Mouse (Mus musculus) 3134 (cell line): ENCODE measurements at regions not wholly inside any gene's neighbourhood (a gene's known extent, or its start where the extent isn't known, plus 50 kb on each side); places are given as distances from the start of the nearest gene placed in this dataset.

Experiments
- DNase-seq: peaks from one replicate; pipeline ENCODE4 v3.0.0-alpha.2; 2011; ENCODE audit warnings: low spot score; ENCODE audit not compliant: insufficient read length; ENCODE audit errors: extremely low read depth

GRCm38 (mm10) chr7:133262161-133262560 is 138.0 kb upstream of the Ctbp2 start:
- DNase-seq: no peak

- DNase-seq: no peak
Observed at GRCm38 (mm10) chr7:133259143-133259542, 135.0 kb upstream of the Ctbp2 start.

- DNase-seq: no peak
Observed at GRCm38 (mm10) chr7:133256831-133257230, 132.7 kb upstream of the Ctbp2 start.

GRCm38 (mm10) chr7:133244601-133245000 is 120.4 kb upstream of the Ctbp2 start:
- DNase-seq: no peak

- DNase-seq: no peak
Observed at GRCm38 (mm10) chr7:133234326-133234725, 110.2 kb upstream of the Ctbp2 start.

- no peak for DNase-seq
Observed at GRCm38 (mm10) chr7:133232889-133233441, 108.8 kb upstream of the Ctbp2 start.

- DNase-seq: no peak
Observed at GRCm38 (mm10) chr7:133230806-133231205, 106.7 kb upstream of the Ctbp2 start.

GRCm38 (mm10) chr7:133223948-133224652 is 99.9 kb upstream of the Ctbp2 start:
- DNase-seq: no peak

GRCm38 (mm10) chr7:133212328-133212727 is 88.2 kb upstream of the Ctbp2 start:
- DNase-seq: no peak

- DNase-seq: no peak
Observed at GRCm38 (mm10) chr7:133205704-133206103, 81.5 kb upstream of the Ctbp2 start.

GRCm38 (mm10) chr7:133204485-133204884 is 80.3 kb upstream of the Ctbp2 start:
- DNase-seq: no peak

GRCm38 (mm10) chr7:133203933-133204332 is 79.8 kb upstream of the Ctbp2 start:
- DNase-seq: no peak

GRCm38 (mm10) chr7:133202092-133202880 is 78.1 kb upstream of the Ctbp2 start:
- no peak for DNase-seq

- DNase-seq: no peak
Observed at GRCm38 (mm10) chr7:133199046-133199445, 74.9 kb upstream of the Ctbp2 start.

- DNase-seq: no peak
Observed at GRCm38 (mm10) chr7:133189880-133190462, 65.8 kb upstream of the Ctbp2 start.

GRCm38 (mm10) chr7:133185931-133186601 is 61.9 kb upstream of the Ctbp2 start:
- DNase-seq: peak; percentile 47

- no peak for DNase-seq
Observed at GRCm38 (mm10) chr7:133184905-133185594, 60.9 kb upstream of the Ctbp2 start.

GRCm38 (mm10) chr7:133181388-133181787 is 57.2 kb upstream of the Ctbp2 start:
- no peak for DNase-seq

- DNase-seq: no peak
Observed at GRCm38 (mm10) chr7:133177179-133177575, 53.0 kb upstream of the Ctbp2 start.
